Mouse (Mus musculus): ENCODE data around the gene Cds2. TPM values are rescaled to one million over a fixed set of nuclear protein-coding genes. Genes with fewer than 3 reads are reported as not detected.
"Not testable (repeated sequence)": the region's sequence is repeated elsewhere in the genome, so short reads cannot be mapped to it uniquely, and the experiment has no call there.

Cds2 gene
- polyA plus RNA-seq, 1 experiment from 2014 or later = 28.7 TPM

DNA sequence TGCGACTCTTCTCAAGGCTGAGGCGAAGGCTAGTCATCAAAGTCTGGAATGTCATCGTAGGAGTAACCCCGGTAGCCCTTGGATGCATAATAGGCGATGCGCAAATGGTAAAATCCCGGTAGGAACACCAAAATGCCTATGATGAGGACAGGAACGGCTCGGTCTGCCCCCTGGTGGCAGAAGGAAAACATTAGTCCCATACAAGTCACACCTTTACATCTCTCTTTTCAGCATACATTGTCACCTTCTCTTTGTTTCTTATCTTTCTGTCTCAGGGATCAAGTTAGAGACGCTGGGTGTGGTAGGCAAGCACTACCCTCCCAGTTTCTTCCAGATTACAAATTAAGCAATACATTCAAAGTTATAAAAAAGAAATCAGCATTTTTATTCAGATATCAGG is 22.5 kb upstream of the Cds2 start:
- H3K4me1 ChIP-seq (replicated peaks; ENCODE audit: control insufficient read depth, insufficient read depth, low read length) = not testable (repeated sequence)

GRCm38 (mm10) chr2:132243370-132243769 is 19.6 kb upstream of the Cds2 start:
- Histone ChIP-seq H3K27me3 (ENCODE audit: control insufficient read depth, insufficient read depth, low read length) (no peaks in the 10 kb centered on the region), H3K9me3 (ENCODE audit: control insufficient read depth, low read length) (no peaks in the 10 kb centered on the region), H3K36me3 (ENCODE audit: control insufficient read depth, insufficient read depth, low read length) (no peaks in the 10 kb centered on the region; the same call in 1 of the 2 replicates), H3K4me1 (replicated peaks; ENCODE audit: control insufficient read depth, insufficient read depth, low read length) (peaks cover 7% of the 10 kb centered on the region; the same call in 1 of the 2 replicates), H3K9ac (ENCODE audit: low read length) (no peak overlapping the region), H3K27ac (ENCODE audit: low read depth, low read length) (no peak overlapping the region), H3K4me2 (ENCODE audit: low read depth, low read length, severe bottlenecking) (no peak overlapping the region), H3K4me3 (ENCODE audit: low read depth, low read length) (no peak overlapping the region)
- DNase-seq (ENCODE audit: low spot score) (no peak), ATAC-seq (replicated peaks; ENCODE audit: low FRiP score) (no peak)
- 91% methylated on average over 3 of the region's 3 CpGs for WGBS

More for the DNA sequence above, 22.5 kb upstream of the Cds2 start:
- H3K27ac ChIP-seq (ENCODE audit: low read depth, low read length); H3K4me3 ChIP-seq (ENCODE audit: low read depth, low read length); H3K9ac ChIP-seq (ENCODE audit: low read length); H3K36me3 ChIP-seq (ENCODE audit: control insufficient read depth, insufficient read depth, low read length); H3K4me2 ChIP-seq (ENCODE audit: low read depth, low read length, severe bottlenecking); H3K9me3 ChIP-seq (ENCODE audit: control insufficient read depth, low read length); H3K27me3 ChIP-seq (ENCODE audit: control insufficient read depth, insufficient read depth, low read length): not testable (repeated sequence)
- 28% methylated on average over 5 of the region's 10 CpGs for WGBS
- DNase-seq (ENCODE audit: low spot score) (peak; percentile 71), ATAC-seq (replicated peaks; ENCODE audit: low FRiP score) (peak; percentile 39; the same call in 1 of the 2 replicates)

DNA sequence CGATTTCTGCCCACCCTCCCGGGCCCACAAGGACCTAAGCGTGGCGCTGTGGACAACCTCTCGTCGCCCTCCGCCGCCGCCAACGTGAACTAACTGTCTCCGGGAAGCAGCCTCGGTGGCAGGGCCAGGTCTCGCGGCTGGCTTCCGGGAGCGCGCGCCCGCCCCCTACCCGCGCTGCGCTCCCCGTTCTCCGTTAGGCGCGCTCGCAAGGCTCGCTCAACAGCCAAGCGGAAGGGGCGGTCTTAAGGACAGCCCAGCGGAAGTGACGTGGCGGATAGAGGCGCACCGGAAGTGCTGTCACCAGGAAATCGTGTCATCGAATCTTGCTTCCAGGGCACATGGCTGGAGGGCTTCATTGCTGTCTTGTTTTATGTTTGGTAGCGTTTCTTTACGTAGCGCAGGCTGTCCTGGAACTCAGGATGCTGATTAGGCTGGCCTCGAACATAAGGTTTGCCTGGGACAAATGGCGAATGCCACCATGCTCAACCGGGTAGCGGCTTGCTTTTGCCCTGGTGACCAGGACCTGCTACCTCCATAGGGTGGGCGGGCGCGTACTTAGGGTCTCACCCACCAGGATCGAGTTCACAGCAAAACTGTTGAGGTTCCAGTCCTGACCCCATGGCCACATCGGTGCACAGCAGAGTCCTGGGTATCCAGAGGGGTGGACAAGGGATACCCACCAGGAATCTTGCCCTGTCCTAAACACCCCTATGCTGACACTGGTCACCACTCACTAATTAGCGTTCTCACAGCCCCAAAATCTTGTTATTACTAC is 15.2 kb upstream of the Cds2 start, which contains the start of gene Tmem230:
Tmem230 (minus strand) TSS at position 269 of the 775 bp plus-strand sequence.
- Histone ChIP-seq H3K36me3 (ENCODE audit: control insufficient read depth, insufficient read depth, low read length) (no peaks in the 10 kb centered on the region; the same call in 1 of the 2 replicates), H3K9me3 (ENCODE audit: control insufficient read depth, low read length) (no peaks in the 10 kb centered on the region), H3K4me2 (ENCODE audit: low read depth, low read length, severe bottlenecking) (peak within 1 kb of the TSS; percentile 72), H3K4me3 (ENCODE audit: low read depth, low read length) (peak within 1 kb of the TSS; percentile 51), H3K4me1 (replicated peaks; ENCODE audit: control insufficient read depth, insufficient read depth, low read length) (peaks cover 15% of the 10 kb centered on the region), H3K9ac (ENCODE audit: low read length) (peak within 1 kb of the TSS; percentile 60), H3K27me3 (ENCODE audit: control insufficient read depth, insufficient read depth, low read length) (no peaks in the 10 kb centered on the region), H3K27ac (ENCODE audit: low read depth, low read length) (peak within 1 kb of the TSS; percentile 41; the same call in 1 of the 2 replicates)
- 4% methylated on average over 50 of the region's 50 CpGs for WGBS
- DNase-seq (ENCODE audit: low spot score) (peak; percentile 95), ATAC-seq (replicated peaks; ENCODE audit: low FRiP score) (peak; percentile 93)

DNA sequence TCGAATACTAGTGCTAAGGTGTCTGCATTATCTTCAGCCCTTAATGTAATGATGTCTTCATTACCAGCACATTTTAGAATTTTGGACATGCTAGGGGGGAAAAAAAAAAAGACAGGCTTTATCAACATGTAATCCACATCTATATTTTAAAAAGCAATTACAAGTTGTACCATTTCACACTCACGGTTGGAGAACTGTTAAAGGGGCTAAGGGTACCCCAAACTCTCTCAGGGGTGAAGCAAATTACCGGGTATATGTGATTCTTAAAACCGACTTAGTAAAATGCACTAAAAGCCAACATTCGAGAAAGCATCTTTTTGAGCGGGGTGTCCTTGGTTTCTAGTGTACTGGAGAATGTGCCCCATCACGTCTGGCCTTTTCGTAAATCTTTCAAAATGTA is 11.0 kb upstream of the Cds2 start:
- Histone ChIP-seq H3K4me2 (ENCODE audit: low read depth, low read length, severe bottlenecking) (peak overlapping the region; percentile 63), H3K4me1 (replicated peaks; ENCODE audit: control insufficient read depth, insufficient read depth, low read length) (peaks cover 13% of the 10 kb centered on the region), H3K27ac (ENCODE audit: low read depth, low read length) (peak overlapping the region; percentile 54; the same call in 1 of the 2 replicates), H3K9ac (ENCODE audit: low read length) (peak overlapping the region; percentile 70), H3K27me3 (ENCODE audit: control insufficient read depth, insufficient read depth, low read length) (no peaks in the 10 kb centered on the region), H3K36me3 (ENCODE audit: control insufficient read depth, insufficient read depth, low read length) (no peaks in the 10 kb centered on the region; the same call in 1 of the 2 replicates), H3K9me3 (ENCODE audit: control insufficient read depth, low read length) (no peaks in the 10 kb centered on the region), H3K4me3 (ENCODE audit: low read depth, low read length) (peak overlapping the region; percentile 57)
- WGBS = 11% methylated on average over 8 of the region's 8 CpGs
- ATAC-seq (replicated peaks; ENCODE audit: low FRiP score) (no peak), DNase-seq (ENCODE audit: low spot score) (no peak)

DNA sequence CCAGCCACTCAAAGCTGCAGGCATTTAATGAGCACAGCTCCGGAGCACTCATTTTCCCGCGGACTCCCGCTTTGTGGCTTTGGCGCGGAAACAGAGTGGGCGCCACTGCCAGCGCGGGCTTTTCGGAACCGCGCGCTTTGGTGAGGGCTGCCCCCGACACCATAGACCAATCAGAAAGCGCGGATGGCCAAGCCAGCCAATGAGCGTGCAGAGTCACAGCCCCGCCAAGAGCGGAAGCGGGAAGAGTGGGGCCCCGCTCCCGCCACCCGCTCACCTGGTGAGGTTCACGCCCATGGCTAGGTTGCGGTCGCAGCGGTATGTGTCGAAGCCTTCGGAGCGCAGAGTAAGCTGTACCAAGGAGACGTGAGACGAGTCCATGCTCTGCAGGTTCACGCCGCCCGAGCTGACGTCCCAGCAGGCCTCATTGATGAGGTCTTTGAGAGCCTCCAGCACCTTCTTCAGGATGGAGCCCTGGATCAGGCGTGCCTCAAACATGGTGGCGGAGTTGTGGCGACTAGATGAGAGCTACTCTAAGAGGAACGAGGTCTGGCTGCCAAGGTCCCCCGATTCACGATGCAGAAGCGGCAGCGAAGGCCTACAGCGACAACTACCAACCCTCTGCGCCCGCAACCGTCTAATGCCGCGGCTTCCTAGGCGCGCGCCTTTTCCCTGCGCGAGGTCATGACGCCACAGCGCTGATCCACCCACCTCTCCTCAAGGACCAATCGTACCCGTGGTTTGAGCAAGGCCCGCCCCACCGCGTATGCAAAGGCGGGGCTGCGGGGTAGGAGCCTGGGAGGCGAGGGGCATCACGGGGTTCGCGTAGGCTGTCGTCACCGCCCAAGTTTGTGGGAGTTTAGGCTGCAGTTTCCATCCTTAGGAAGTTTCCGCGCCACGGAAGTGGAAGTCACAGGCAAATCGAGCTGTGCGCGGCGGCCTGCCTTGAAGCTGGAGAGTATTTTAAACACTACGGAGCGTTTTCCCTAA is 10.1 kb upstream of the Cds2 start, which contains the start of gene Pcna:
Pcna (minus strand) TSS at position 773 of the 987 bp plus-strand sequence.
- ATAC-seq (replicated peaks; ENCODE audit: low FRiP score) (peak; percentile 99), DNase-seq (ENCODE audit: low spot score) (peak; percentile 98)
- Histone ChIP-seq H3K4me2 (ENCODE audit: low read depth, low read length, severe bottlenecking) (peak within 1 kb of the TSS; percentile 63), H3K27ac (ENCODE audit: low read depth, low read length) (peak within 1 kb of the TSS; percentile 69), H3K4me3 (ENCODE audit: low read depth, low read length) (peak within 1 kb of the TSS; percentile 57), H3K27me3 (ENCODE audit: control insufficient read depth, insufficient read depth, low read length) (no peaks in the 10 kb centered on the region), H3K36me3 (ENCODE audit: control insufficient read depth, insufficient read depth, low read length) (no peaks in the 10 kb centered on the region; the same call in 1 of the 2 replicates), H3K4me1 (replicated peaks; ENCODE audit: control insufficient read depth, insufficient read depth, low read length) (peaks cover 13% of the 10 kb centered on the region), H3K9me3 (ENCODE audit: control insufficient read depth, low read length) (no peaks in the 10 kb centered on the region), H3K9ac (ENCODE audit: low read length) (peak within 1 kb of the TSS; percentile 70)
- WGBS = under 1% methylated on average over 75 of the region's 79 CpGs

GRCm38 (mm10) chr2:132253603-132254002 is 9.3 kb upstream of the Cds2 start:
- H3K4me1 ChIP-seq (replicated peaks; ENCODE audit: control insufficient read depth, insufficient read depth, low read length) = peaks cover 6% of the 10 kb centered on the region
- peak overlapping the region; percentile 44; the same call in 1 of the 2 replicates for H3K4me2 ChIP-seq (ENCODE audit: low read depth, low read length, severe bottlenecking)
- H3K27me3 ChIP-seq (ENCODE audit: control insufficient read depth, insufficient read depth, low read length) = no peaks in the 10 kb centered on the region
- no peak overlapping the region for H3K27ac ChIP-seq (ENCODE audit: low read depth, low read length)
- H3K36me3 ChIP-seq (ENCODE audit: control insufficient read depth, insufficient read depth, low read length) = no peaks in the 10 kb centered on the region; the same call in 1 of the 2 replicates
- H3K9me3 ChIP-seq (ENCODE audit: control insufficient read depth, low read length) = no peaks in the 10 kb centered on the region
- DNase-seq (ENCODE audit: low spot score) (no peak), ATAC-seq (replicated peaks; ENCODE audit: low FRiP score) (no peak)
- H3K4me3 ChIP-seq (ENCODE audit: low read depth, low read length) = peak overlapping the region; percentile 57
- peak overlapping the region; percentile 56 for H3K9ac ChIP-seq (ENCODE audit: low read length)
- under 1% methylated on average over 7 of the region's 7 CpGs for WGBS

GRCm38 (mm10) chr2:132257350-132258068 is 5.4 kb upstream of the Cds2 start:
- DNase-seq (ENCODE audit: low spot score) (no peak), ATAC-seq (replicated peaks; ENCODE audit: low FRiP score) (no peak)
- no peaks in the 10 kb centered on the region for H3K36me3 ChIP-seq (ENCODE audit: control insufficient read depth, insufficient read depth, low read length)
- H3K4me2 ChIP-seq (ENCODE audit: low read depth, low read length, severe bottlenecking) = no peak overlapping the region
- no peak overlapping the region for H3K4me3 ChIP-seq (ENCODE audit: low read depth, low read length)
- no peak overlapping the region for H3K9ac ChIP-seq (ENCODE audit: low read length)
- H3K4me1 ChIP-seq (replicated peaks; ENCODE audit: control insufficient read depth, insufficient read depth, low read length) = no peaks in the 10 kb centered on the region; the same call in 1 of the 2 replicates
- WGBS = 96% methylated on average over 6 of the region's 6 CpGs
- H3K27ac ChIP-seq (ENCODE audit: low read depth, low read length) = no peak overlapping the region
- no peaks in the 10 kb centered on the region for H3K9me3 ChIP-seq (ENCODE audit: control insufficient read depth, low read length)
- no peaks in the 10 kb centered on the region for H3K27me3 ChIP-seq (ENCODE audit: control insufficient read depth, insufficient read depth, low read length)

DNA sequence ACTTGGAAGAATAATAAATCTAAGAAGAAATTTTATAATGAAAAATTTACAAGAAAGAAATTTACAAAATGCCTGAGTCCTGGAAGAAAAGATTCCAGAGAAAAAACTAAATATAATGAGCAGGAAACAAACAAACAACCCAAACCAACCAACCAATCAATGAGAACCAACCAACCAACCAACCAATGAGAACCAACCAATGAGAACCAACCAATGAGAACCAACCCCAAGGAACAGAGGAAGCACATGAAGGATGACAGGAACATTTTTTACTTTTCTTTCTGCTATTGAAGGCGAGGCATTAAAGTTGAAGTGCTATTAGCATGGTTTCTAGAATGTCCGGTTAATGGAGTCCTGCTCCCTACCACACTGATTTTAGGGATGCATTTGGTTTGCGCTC is 2.3 kb upstream of the Cds2 start:
- Histone ChIP-seq H3K9ac (ENCODE audit: low read length) (no peak overlapping the region), H3K27me3 (ENCODE audit: control insufficient read depth, insufficient read depth, low read length) (no peaks in the 10 kb centered on the region), H3K4me2 (ENCODE audit: low read depth, low read length, severe bottlenecking) (no peak overlapping the region), H3K9me3 (ENCODE audit: control insufficient read depth, low read length) (no peaks in the 10 kb centered on the region), H3K36me3 (ENCODE audit: control insufficient read depth, insufficient read depth, low read length) (no peaks in the 10 kb centered on the region), H3K4me3 (ENCODE audit: low read depth, low read length) (no peak overlapping the region), H3K27ac (ENCODE audit: low read depth, low read length) (no peak overlapping the region), H3K4me1 (replicated peaks; ENCODE audit: control insufficient read depth, insufficient read depth, low read length) (no peaks in the 10 kb centered on the region; the same call in 1 of the 2 replicates)
- DNase-seq (ENCODE audit: low spot score) (no peak), ATAC-seq (replicated peaks; ENCODE audit: low FRiP score) (no peak)
- 96% methylated on average over 3 of the region's 3 CpGs for WGBS
